Mouse (Mus musculus) ES-Bruce4 (cell line): ENCODE data around the gene Abhd12. TPM values are rescaled to one million over a fixed set of nuclear protein-coding genes. Genes with fewer than 3 reads are reported as not detected.
A peak's percentile ranks its signal among the peaks of the same experiment; 100 is the strongest.

ENCODE experiments used
- H3K27ac ChIP-seq: 2 replicates; pipeline ENCODE4 v1.5.1; 2012; ENCODE audit warnings: low read length, inconsistent platforms; ENCODE audit not compliant: insufficient read depth
- H3K27me3 ChIP-seq: 2 replicates; pipeline ENCODE4 v1.6.1; 2012; ENCODE audit warnings: mild to moderate bottlenecking, low read length, inconsistent platforms; ENCODE audit not compliant: control insufficient read depth, poor library complexity, insufficient read depth, severe bottlenecking
- H3K36me3 ChIP-seq: 2 replicates; pipeline ENCODE4 v1.6.1; 2012; ENCODE audit warnings: inconsistent platforms, mild to moderate bottlenecking, low read length, moderate library complexity; ENCODE audit not compliant: control insufficient read depth, poor library complexity, insufficient read depth, severe bottlenecking
- H3K4me1 ChIP-seq: one replicate; pipeline ENCODE4 v1.8.1; 2011; ENCODE audit warnings: low read length; ENCODE audit not compliant: control insufficient read depth, insufficient read depth
- H3K4me3 ChIP-seq: 2 replicates; pipeline ENCODE4 v1.5.1; 2011; ENCODE audit warnings: low read depth, mild to moderate bottlenecking, low read length
- H3K9ac ChIP-seq: 2 replicates; pipeline ENCODE4 v1.6.1; 2012; ENCODE audit warnings: low read depth, mild to moderate bottlenecking, inconsistent platforms; ENCODE audit not compliant: poor library complexity, severe bottlenecking
- H3K9me3 ChIP-seq: replicated peaks from 2 replicates; pipeline ENCODE4 v1.6.1; 2012; ENCODE audit warnings: mild to moderate bottlenecking, low read length, inconsistent platforms; ENCODE audit not compliant: control insufficient read depth, poor library complexity, insufficient read depth, severe bottlenecking
- CTCF ChIP-seq: IDR thresholded peaks from one replicate; pipeline ENCODE4 v1.8.1; 2011; ENCODE audit warnings: low read depth, low read length
- EP300 ChIP-seq: IDR thresholded peaks from 2 replicates; pipeline ENCODE4 v1.6.1; 2011; ENCODE audit warnings: low read depth, low read length; ENCODE audit not compliant: insufficient read depth
- POLR2A ChIP-seq: IDR thresholded peaks from one replicate; pipeline ENCODE4 v1.8.1; 2011; ENCODE audit warnings: low read length; ENCODE audit not compliant: insufficient read depth
- polyA plus RNA-seq: library from polyadenylated mRNA; stranded (reverse); fragments of >200 nt; gene quantifications from 2 replicates; pipeline ENCODE4 v1.2.4, GENCODE M21; 2011; ENCODE audit warnings: low read depth; ENCODE audit not compliant: missing spikeins, insufficient read depth, insufficient read length

Abhd12 gene
- polyA plus RNA-seq, 1 experiment, result 31.3 TPM

DNA sequence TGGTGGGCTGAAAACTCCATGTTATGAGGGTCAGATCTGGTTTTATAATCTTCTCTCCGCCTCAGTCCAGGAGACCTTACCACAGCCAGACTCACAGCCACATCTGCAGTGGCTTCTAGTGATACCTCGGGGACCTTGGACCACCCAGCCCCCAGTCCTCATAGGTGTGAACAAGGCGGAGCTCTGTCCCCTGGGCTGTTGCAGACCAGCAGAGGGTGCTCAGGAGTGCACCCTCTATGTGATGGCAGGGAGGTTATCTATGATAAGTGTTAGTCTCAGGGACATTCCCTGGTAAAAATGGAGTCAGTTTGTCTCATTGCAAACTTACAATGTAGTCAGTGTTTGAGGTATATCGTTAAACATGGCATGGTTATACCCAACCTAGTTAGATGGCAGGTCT is 75.9 kb downstream of the Abhd12 start:
- Histone ChIP-seq H3K27ac (no peak overlapping the region), H3K9me3 (no peaks in the 10 kb centered on the region), H3K27me3 (no peaks in the 10 kb centered on the region), H3K36me3 (peaks cover 10% of the 10 kb centered on the region), H3K9ac (no peak overlapping the region), H3K4me3 (no peak overlapping the region), H3K4me1 (no peaks in the 10 kb centered on the region)
- TF ChIP-seq CTCF (peak; percentile 26), POLR2A (no peak), EP300 (no peak)

DNA sequence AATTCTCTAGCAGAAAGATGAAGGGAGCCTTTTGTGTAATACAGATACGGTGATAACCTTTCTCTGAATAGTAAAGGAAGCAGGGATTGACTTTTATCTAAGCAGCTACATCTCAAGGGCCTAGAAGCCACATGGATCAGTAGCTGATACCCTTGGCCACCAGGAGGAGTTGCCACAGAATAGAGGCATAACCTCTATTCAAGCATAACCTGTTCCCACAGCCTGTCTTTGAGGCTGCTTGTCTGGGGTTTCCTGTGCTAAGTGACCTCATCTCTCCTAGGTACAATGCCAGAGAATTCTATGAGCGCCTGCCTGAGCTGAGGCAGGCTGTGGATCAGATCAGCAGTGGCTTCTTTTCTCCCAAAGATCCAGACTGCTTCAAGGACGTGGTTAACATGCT is 76.4 kb downstream of the Abhd12 start:
- TF ChIP-seq POLR2A (no peak), CTCF (no peak), EP300 (no peak)
- Histone ChIP-seq H3K27me3 (no peaks in the 10 kb centered on the region), H3K4me3 (no peak overlapping the region), H3K9me3 (no peaks in the 10 kb centered on the region), H3K4me1 (no peaks in the 10 kb centered on the region), H3K9ac (no peak overlapping the region), H3K27ac (no peak overlapping the region), H3K36me3 (peaks cover 10% of the 10 kb centered on the region)

DNA sequence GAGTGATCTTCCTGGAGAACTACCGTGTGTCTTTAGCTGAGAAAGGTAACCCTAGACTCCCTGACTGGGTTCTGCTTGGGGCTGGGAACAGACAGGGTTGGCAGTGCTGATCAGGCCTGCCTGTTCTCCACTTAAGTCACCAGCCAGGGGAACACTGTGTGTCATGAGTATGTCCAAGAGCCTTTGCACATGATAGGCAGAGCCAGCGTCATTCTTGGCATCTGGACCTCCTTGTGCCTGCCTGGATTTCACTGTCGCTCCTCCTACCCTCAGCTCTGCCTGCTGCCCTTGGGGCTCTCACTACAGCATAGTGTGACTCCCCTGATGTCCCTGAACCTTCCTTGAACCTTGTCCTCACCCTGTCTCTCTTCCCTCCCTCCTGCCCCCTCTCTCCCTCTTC is 78.1 kb downstream of the Abhd12 start:
- no peak overlapping the region for H3K4me3 ChIP-seq
- no peak overlapping the region for H3K9ac ChIP-seq
- H3K27me3 ChIP-seq, result no peaks in the 10 kb centered on the region
- TF ChIP-seq POLR2A, result no peak
- no peak for TF ChIP-seq CTCF
- TF ChIP-seq EP300, result no peak
- peaks cover 10% of the 10 kb centered on the region for H3K36me3 ChIP-seq
- H3K9me3 ChIP-seq, result no peaks in the 10 kb centered on the region
- H3K4me1 ChIP-seq, result no peaks in the 10 kb centered on the region
- no peak overlapping the region for H3K27ac ChIP-seq

DNA sequence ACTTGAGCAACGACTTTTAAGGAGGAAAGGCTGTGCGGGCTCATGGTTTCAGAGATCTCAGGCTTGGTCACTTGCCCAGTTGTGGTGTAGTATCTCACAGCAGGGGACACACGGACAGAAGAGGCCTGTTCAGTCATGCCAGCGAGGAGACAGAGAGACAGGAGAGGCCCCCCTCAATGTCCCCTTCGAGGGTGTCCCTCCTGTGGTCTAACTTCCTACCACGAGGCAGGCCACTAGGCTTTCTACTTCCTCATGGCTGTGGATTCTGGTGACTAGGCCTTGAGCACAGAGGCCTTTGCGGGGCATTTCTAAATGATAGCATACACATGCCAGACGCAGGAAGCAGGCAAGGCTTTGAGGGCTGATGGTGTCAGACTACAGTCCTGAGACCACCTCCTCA is 81.6 kb downstream of the Abhd12 start:
- Histone ChIP-seq H3K27ac (no peak overlapping the region), H3K36me3 (peaks cover 10% of the 10 kb centered on the region; the same call in 1 of the 2 replicates), H3K27me3 (no peaks in the 10 kb centered on the region), H3K4me3 (no peak overlapping the region), H3K4me1 (no peaks in the 10 kb centered on the region), H3K9me3 (no peaks in the 10 kb centered on the region), H3K9ac (no peak overlapping the region)
- TF ChIP-seq EP300 (no peak), POLR2A (no peak), CTCF (no peak)

DNA sequence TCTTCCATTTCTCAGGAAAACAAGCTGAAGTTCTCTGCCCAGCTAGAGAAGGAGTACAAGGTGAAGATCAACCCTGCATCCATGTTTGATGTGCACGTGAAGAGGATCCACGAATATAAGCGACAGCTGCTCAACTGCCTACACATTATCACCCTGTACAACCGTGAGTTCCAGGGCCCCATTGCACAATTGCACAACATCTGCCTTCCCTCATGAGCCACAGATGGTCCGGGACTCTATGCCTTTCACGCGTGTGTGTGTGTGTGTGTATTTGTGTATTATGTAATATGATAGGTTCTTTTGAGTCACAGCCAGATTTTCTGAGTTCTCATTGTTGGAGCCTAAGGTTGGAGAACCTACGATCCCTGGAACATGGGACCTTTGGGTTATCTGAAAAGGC is 83.8 kb downstream of the Abhd12 start:
- H3K36me3 ChIP-seq, result peaks cover 10% of the 10 kb centered on the region; the same call in 1 of the 2 replicates
- H3K27me3 ChIP-seq, result no peaks in the 10 kb centered on the region
- no peak for TF ChIP-seq EP300
- TF ChIP-seq POLR2A, result no peak
- TF ChIP-seq CTCF, result no peak
- no peak overlapping the region for H3K9ac ChIP-seq
- no peaks in the 10 kb centered on the region for H3K4me1 ChIP-seq
- H3K4me3 ChIP-seq, result no peak overlapping the region
- no peaks in the 10 kb centered on the region for H3K9me3 ChIP-seq
- H3K27ac ChIP-seq, result no peak overlapping the region

DNA sequence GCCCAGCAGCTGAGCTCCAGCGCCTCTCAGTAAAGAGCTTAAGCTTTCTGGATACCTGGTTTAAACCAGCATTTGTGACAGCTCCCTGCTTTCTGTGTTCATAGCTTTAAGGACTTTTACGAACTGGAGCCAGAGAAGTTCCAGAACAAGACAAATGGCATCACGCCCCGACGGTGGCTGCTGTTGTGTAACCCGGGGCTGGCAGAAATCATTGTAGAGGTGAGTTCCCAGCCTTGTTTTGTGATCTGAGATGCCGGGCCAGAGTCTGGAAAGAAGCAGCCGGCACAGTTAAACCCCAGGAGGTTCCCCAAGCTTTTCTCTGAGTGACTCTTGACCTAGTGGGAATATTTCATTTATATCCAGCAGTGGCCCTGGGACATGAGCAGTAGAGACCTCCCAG is 85.8 kb downstream of the Abhd12 start:
- H3K4me1 ChIP-seq, result no peaks in the 10 kb centered on the region
- H3K9ac ChIP-seq, result no peak overlapping the region
- TF ChIP-seq CTCF, result no peak
- no peak for TF ChIP-seq EP300
- TF ChIP-seq POLR2A, result no peak
- peaks cover 6% of the 10 kb centered on the region; the same call in 1 of the 2 replicates for H3K36me3 ChIP-seq
- no peaks in the 10 kb centered on the region for H3K27me3 ChIP-seq
- H3K27ac ChIP-seq, result no peak overlapping the region
- no peaks in the 10 kb centered on the region for H3K9me3 ChIP-seq
- H3K4me3 ChIP-seq, result no peak overlapping the region
